Mouse (Mus musculus) hindbrain, embryonic 11.5 days (tissue): ENCODE results near the gene Cgref1. TPM values are rescaled to one million over a fixed set of nuclear protein-coding genes. Genes with fewer than 3 reads are reported as not detected.

Experiments
- ATAC-seq: fragments of 200-750 bp; cut with Nextera tagmentation; 2 replicates; pipeline ENCODE4 v1.8.0; 2017; ENCODE audit warnings: mild to moderate bottlenecking, moderate TSS enrichment, moderate library complexity; ENCODE audit not compliant: low FRiP score
- DNase-seq: peaks from one replicate; pipeline ENCODE4 v3.0.0-alpha.2; 2015; ENCODE audit warnings: low spot score
- H3K27ac ChIP-seq: fragments of 300-500 bp; sonication (generic); 2 replicates; pipeline ENCODE4 v1.5.1; 2014; ENCODE audit warnings: mild to moderate bottlenecking, low read depth, low read length
- H3K27me3 ChIP-seq: fragments of 300-500 bp; sonication (generic); 2 replicates; pipeline ENCODE4 v1.6.1; 2014; ENCODE audit warnings: mild to moderate bottlenecking, low read length, moderate library complexity, mixed read lengths; ENCODE audit not compliant: control insufficient read depth, insufficient read depth
- H3K36me3 ChIP-seq: fragments of 300-500 bp; sonication (generic); 2 replicates; pipeline ENCODE4 v1.6.1; 2014; ENCODE audit warnings: mild to moderate bottlenecking, low read length, moderate library complexity, mixed read lengths; ENCODE audit not compliant: control insufficient read depth, insufficient read depth
- H3K4me1 ChIP-seq: fragments of 300-500 bp; sonication (generic); replicated peaks from 2 replicates; pipeline ENCODE4 v1.6.1; 2014; ENCODE audit warnings: low read length, mixed read lengths; ENCODE audit not compliant: control insufficient read depth, insufficient read depth
- H3K4me2 ChIP-seq: fragments of 300-500 bp; sonication (generic); replicated peaks from 2 replicates; pipeline ENCODE4 v1.6.1; 2014; ENCODE audit warnings: mild to moderate bottlenecking, low read depth, low read length
- H3K4me3 ChIP-seq: fragments of 300-500 bp; sonication (generic); 2 replicates; pipeline ENCODE4 v1.5.1; 2014; ENCODE audit warnings: low read depth, low read length
- H3K9ac ChIP-seq: fragments of 300-500 bp; sonication (generic); 2 replicates; pipeline ENCODE4 v1.6.1; 2014; ENCODE audit warnings: low read depth, low read length
- H3K9me3 ChIP-seq: fragments of 300-500 bp; sonication (generic); 2 replicates; pipeline ENCODE4 v1.6.1; 2016; ENCODE audit warnings: low read length; ENCODE audit not compliant: control insufficient read depth
- WGBS: fragments of 180-500 bp; shearing (Covaris S2); extraction: QIAGEN DNeasy Blood & Tissue Kit; methylation state at CpG from one replicate; pipeline ENCODE4 v1.1.7; 2014; 5-methylcytosine and 5-hydroxymethylcytosine counted together
- polyA plus RNA-seq: library from polyadenylated mRNA; unstranded; fragments of >200 nt; fragmentation: Nextera tagmentation; extraction: Ambion mirVana; gene quantifications from 2 replicates; pipeline ENCODE4 v1.2.1, GENCODE M21; 2014

Gene Cgref1
- 6.9 and 7.6 TPM in 2 replicates for polyA plus RNA-seq

GRCm38 (mm10) chr5:30944956-30945781 lies at the start of gene Cgref1:
TSS of gene Cgref1 (minus strand) at chr5:30945591.
- peak within 1 kb of the TSS; percentile 68 for H3K9ac ChIP-seq
- DNase-seq (peak; percentile 63), ATAC-seq (peak; percentile 58)
- H3K4me3 ChIP-seq: peak within 1 kb of the TSS; percentile 44
- WGBS: 5% methylated on average over 41 of the region's 44 CpGs
- H3K9me3 ChIP-seq: no peaks in the 10 kb centered on the region
- no peaks in the 10 kb centered on the region; the same call in 1 of the 2 replicates for H3K4me1 ChIP-seq
- no peaks in the 10 kb centered on the region for H3K36me3 ChIP-seq
- H3K27ac ChIP-seq: no peak within 1 kb of the TSS
- H3K27me3 ChIP-seq: 0 out of 2 replicates have a peak, but pooled peaks cover 8% of the 10 kb centered on the region
- H3K4me2 ChIP-seq: peak within 1 kb of the TSS; percentile 89

DNA sequence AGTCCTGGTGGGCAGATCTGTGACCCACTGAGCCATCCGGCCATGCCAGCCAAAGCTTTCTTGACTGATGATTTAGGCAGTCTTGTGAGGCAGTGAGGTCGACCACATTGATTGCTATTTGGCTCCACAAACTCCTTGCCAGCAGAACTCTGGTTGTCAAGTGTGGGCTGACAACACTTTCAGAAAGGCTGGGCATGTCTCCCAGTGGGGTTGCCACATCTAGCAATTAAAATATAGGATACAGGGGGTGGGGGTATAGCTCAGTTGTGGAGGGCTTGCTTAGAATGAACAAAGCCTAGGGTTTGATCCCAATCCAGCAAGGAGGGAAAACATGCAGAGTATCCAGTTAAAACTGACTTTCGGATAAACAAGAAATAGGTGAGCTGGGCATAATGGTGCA lies 48.7 kb upstream of the Cgref1 start:
- DNase-seq (no peak), ATAC-seq (no peak)
- no peaks in the 10 kb centered on the region for H3K36me3 ChIP-seq
- H3K9me3 ChIP-seq: no peaks in the 10 kb centered on the region
- no peak overlapping the region for H3K4me3 ChIP-seq
- no peaks in the 10 kb centered on the region for H3K4me1 ChIP-seq
- 69% methylated on average over 3 of the region's 3 CpGs for WGBS
- no peaks in the 10 kb centered on the region; the same call in 1 of the 2 replicates for H3K27me3 ChIP-seq
- H3K4me2 ChIP-seq: no peak overlapping the region
- no peak overlapping the region for H3K9ac ChIP-seq
- H3K27ac ChIP-seq: no peak overlapping the region

- no peak for DNase-seq
- H3K4me2 ChIP-seq: no peak overlapping the region
- WGBS: 69% methylated on average over 5 of the region's 5 CpGs
Observed at GRCm38 (mm10) chr5:30992980-30993676, 47.7 kb upstream of the Cgref1 start.

GRCm38 (mm10) chr5:30982357-30982756 lies 37.0 kb upstream of the Cgref1 start:
- H3K4me1 ChIP-seq: no peaks in the 10 kb centered on the region
- 14% methylated on average over 2 of the region's 2 CpGs for WGBS
- H3K27ac ChIP-seq: no peak overlapping the region
- H3K4me2 ChIP-seq: no peak overlapping the region
- DNase-seq: peak; percentile 47
- ATAC-seq: no peak
- H3K9ac ChIP-seq: no peak overlapping the region
- no peaks in the 10 kb centered on the region for H3K36me3 ChIP-seq
- no peaks in the 10 kb centered on the region for H3K9me3 ChIP-seq
- no peak overlapping the region for H3K4me3 ChIP-seq
- H3K27me3 ChIP-seq: no peaks in the 10 kb centered on the region

More at GRCm38 (mm10) chr5:30992980-30993676, 47.7 kb upstream of the Cgref1 start:
- Histone ChIP-seq H3K27ac (no peak overlapping the region), H3K9me3 (no peaks in the 10 kb centered on the region), H3K4me3 (no peak overlapping the region), H3K9ac (no peak overlapping the region), H3K36me3 (no peaks in the 10 kb centered on the region), H3K27me3 (no peaks in the 10 kb centered on the region; the same call in 1 of the 2 replicates), H3K4me1 (no peaks in the 10 kb centered on the region)
- ATAC-seq: no peak

GRCm38 (mm10) chr5:30974870-30975656 lies 29.7 kb upstream of the Cgref1 start:
- no peaks in the 10 kb centered on the region for H3K9me3 ChIP-seq
- H3K36me3 ChIP-seq: no peaks in the 10 kb centered on the region
- H3K9ac ChIP-seq: no peak overlapping the region
- no peaks in the 10 kb centered on the region for H3K27me3 ChIP-seq
- WGBS: 81% methylated on average over 9 of the region's 9 CpGs
- no peak overlapping the region for H3K4me3 ChIP-seq
- no peaks in the 10 kb centered on the region for H3K4me1 ChIP-seq
- H3K27ac ChIP-seq: no peak overlapping the region
- ATAC-seq: no peak
- no peak overlapping the region for H3K4me2 ChIP-seq
- no peak for DNase-seq

GRCm38 (mm10) chr5:30969440-30969839 lies 24.0 kb upstream of the Cgref1 start:
- Histone ChIP-seq H3K36me3 (no peaks in the 10 kb centered on the region), H3K9ac (no peak overlapping the region), H3K4me1 (no peaks in the 10 kb centered on the region), H3K9me3 (no peaks in the 10 kb centered on the region), H3K4me3 (no peak overlapping the region), H3K27me3 (no peaks in the 10 kb centered on the region), H3K4me2 (no peak overlapping the region), H3K27ac (no peak overlapping the region)
- 75% methylated on average over 2 of the region's 2 CpGs for WGBS
- ATAC-seq: no peak
- no peak for DNase-seq

- Histone ChIP-seq H3K36me3 (no peaks in the 10 kb centered on the region), H3K4me2 (no peak within 1 kb of the TSS), H3K27ac (no peak within 1 kb of the TSS), H3K4me3 (no peak within 1 kb of the TSS), H3K27me3 (no peaks in the 10 kb centered on the region), H3K9me3 (no peaks in the 10 kb centered on the region), H3K4me1 (no peaks in the 10 kb centered on the region), H3K9ac (no peak within 1 kb of the TSS)
- DNase-seq: no peak
- 71% methylated on average over 8 of the region's 8 CpGs for WGBS
- ATAC-seq: no peak
Observed at GRCm38 (mm10) chr5:30968416-30968815, 23.0 kb upstream of the Cgref1 start, which contains the start of gene Tcf23. TSS of gene Tcf23 (plus strand) at chr5:30968662.

GRCm38 (mm10) chr5:30966189-30966588 lies 20.8 kb upstream of the Cgref1 start:
- DNase-seq (no peak), ATAC-seq (no peak)
- Histone ChIP-seq H3K27me3 (no peaks in the 10 kb centered on the region), H3K9ac (no peak overlapping the region), H3K4me1 (no peaks in the 10 kb centered on the region), H3K36me3 (no peaks in the 10 kb centered on the region), H3K27ac (no peak overlapping the region), H3K9me3 (no peaks in the 10 kb centered on the region), H3K4me2 (no peak overlapping the region), H3K4me3 (no peak overlapping the region)
- 86% methylated on average over 4 of the region's 4 CpGs for WGBS
